Mouse (Mus musculus): ENCODE results near the gene Syt17. TPM values are rescaled to one million over a fixed set of nuclear protein-coding genes. Genes with fewer than 3 reads are reported as not detected.
"Not testable (repeated sequence)": the region's sequence is repeated elsewhere in the genome, so short reads cannot be mapped to it uniquely, and the experiment has no call there.

The Syt17 gene
- polyA plus RNA-seq, 1 experiment from 2014 or later, result 3.2 TPM

GRCm38 (mm10) chr7:118364353-118365007 lies 83.5 kb downstream of the Syt17 start:
- Histone ChIP-seq H3K9me3 (replicated peaks) (no peaks in the 10 kb centered on the region), H3K27ac (no peak overlapping the region), H3K4me3 (no peak overlapping the region), H3K4me2 (no peak overlapping the region), H3K27me3 (no peaks in the 10 kb centered on the region), H3K4me1 (peaks cover 8% of the 10 kb centered on the region; the same call in 1 of the 2 replicates), H3K9ac (no peak overlapping the region), H3K36me3 (ENCODE audit: poor library complexity, severe bottlenecking) (no peaks in the 10 kb centered on the region)
- ATAC-seq, result peak; percentile 19; the same call in 1 of the 2 replicates
- 36% methylated on average over 7 of the region's 7 CpGs for WGBS

GRCm38 (mm10) chr7:118363587-118364233 lies 84.3 kb downstream of the Syt17 start:
- H3K4me1 ChIP-seq, result peaks cover 8% of the 10 kb centered on the region; the same call in 1 of the 2 replicates
- H3K9me3 ChIP-seq (replicated peaks), result no peaks in the 10 kb centered on the region
- no peaks in the 10 kb centered on the region for H3K27me3 ChIP-seq
- H3K27ac ChIP-seq, result no peak overlapping the region
- H3K9ac ChIP-seq, result no peak overlapping the region
- no peak overlapping the region for H3K4me3 ChIP-seq
- ATAC-seq, result no peak
- WGBS, result 83% methylated on average over 6 of the region's 6 CpGs
- no peaks in the 10 kb centered on the region for H3K36me3 ChIP-seq (ENCODE audit: poor library complexity, severe bottlenecking)
- H3K4me2 ChIP-seq, result no peak overlapping the region

GRCm38 (mm10) chr7:118362931-118363330 lies 85.1 kb downstream of the Syt17 start:
- no peak overlapping the region for H3K4me3 ChIP-seq
- ATAC-seq, result no peak
- H3K4me1 ChIP-seq, result peaks cover 8% of the 10 kb centered on the region; the same call in 1 of the 2 replicates
- H3K9ac ChIP-seq, result no peak overlapping the region
- no peak overlapping the region for H3K27ac ChIP-seq
- H3K9me3 ChIP-seq (replicated peaks), result no peaks in the 10 kb centered on the region
- H3K36me3 ChIP-seq (ENCODE audit: poor library complexity, severe bottlenecking), result no peaks in the 10 kb centered on the region
- 96% methylated on average over 1 of the region's 1 CpGs for WGBS
- H3K4me2 ChIP-seq, result no peak overlapping the region
- H3K27me3 ChIP-seq, result no peaks in the 10 kb centered on the region

- no peaks in the 10 kb centered on the region for H3K9me3 ChIP-seq (replicated peaks)
- 72% methylated on average over 3 of the region's 3 CpGs for WGBS
- H3K4me3 ChIP-seq, result no peak overlapping the region
- H3K27ac ChIP-seq, result no peak overlapping the region
- no peak overlapping the region for H3K4me2 ChIP-seq
- no peak for ATAC-seq
- H3K27me3 ChIP-seq, result no peaks in the 10 kb centered on the region
- peaks cover 8% of the 10 kb centered on the region; the same call in 1 of the 2 replicates for H3K4me1 ChIP-seq
- H3K9ac ChIP-seq, result no peak overlapping the region
- H3K36me3 ChIP-seq (ENCODE audit: poor library complexity, severe bottlenecking), result no peaks in the 10 kb centered on the region
These were observed 85.8 kb downstream of the Syt17 start for GRCm38 (mm10) chr7:118362258-118362657.

GRCm38 (mm10) chr7:118358977-118359376 lies 89.0 kb downstream of the Syt17 start:
- ATAC-seq, result no peak
- 53% methylated on average over 3 of the region's 3 CpGs for WGBS
- Histone ChIP-seq H3K27me3 (no peaks in the 10 kb centered on the region), H3K4me2 (no peak overlapping the region), H3K9me3 (replicated peaks) (no peaks in the 10 kb centered on the region), H3K27ac (no peak overlapping the region), H3K4me3 (no peak overlapping the region), H3K9ac (no peak overlapping the region), H3K4me1 (no peaks in the 10 kb centered on the region), H3K36me3 (ENCODE audit: poor library complexity, severe bottlenecking) (no peaks in the 10 kb centered on the region)

GRCm38 (mm10) chr7:118356410-118357005 lies 91.5 kb downstream of the Syt17 start:
- not testable (repeated sequence) for H3K27me3 ChIP-seq; H3K27ac ChIP-seq; H3K4me3 ChIP-seq; H3K9ac ChIP-seq; H3K4me2 ChIP-seq; H3K36me3 ChIP-seq (ENCODE audit: poor library complexity, severe bottlenecking); H3K4me1 ChIP-seq; ATAC-seq; H3K9me3 ChIP-seq (replicated peaks)
- WGBS, result 81% methylated on average over 8 of the region's 8 CpGs

- peaks cover 3% of the 10 kb centered on the region; the same call in 1 of the 2 replicates for H3K9me3 ChIP-seq (replicated peaks)
- no peak overlapping the region for H3K4me3 ChIP-seq
- no peak overlapping the region for H3K4me2 ChIP-seq
- H3K4me1 ChIP-seq, result no peaks in the 10 kb centered on the region
- no peak for ATAC-seq
- H3K27me3 ChIP-seq, result no peaks in the 10 kb centered on the region
- H3K36me3 ChIP-seq (ENCODE audit: poor library complexity, severe bottlenecking), result no peaks in the 10 kb centered on the region
- no peak overlapping the region for H3K9ac ChIP-seq
- 82% methylated on average over 2 of the region's 2 CpGs for WGBS
- no peak overlapping the region for H3K27ac ChIP-seq
These were observed 97.2 kb downstream of the Syt17 start for GRCm38 (mm10) chr7:118350840-118351239.

- H3K9me3 ChIP-seq (replicated peaks), result peaks cover 3% of the 10 kb centered on the region; the same call in 1 of the 2 replicates
- H3K9ac ChIP-seq, result no peak overlapping the region
- WGBS, result 81% methylated on average over 2 of the region's 2 CpGs
- no peak overlapping the region for H3K27ac ChIP-seq
- no peaks in the 10 kb centered on the region for H3K27me3 ChIP-seq
- no peaks in the 10 kb centered on the region for H3K36me3 ChIP-seq (ENCODE audit: poor library complexity, severe bottlenecking)
- H3K4me3 ChIP-seq, result no peak overlapping the region
- H3K4me2 ChIP-seq, result no peak overlapping the region
- no peak for ATAC-seq
- no peaks in the 10 kb centered on the region for H3K4me1 ChIP-seq
These were observed 101.1 kb downstream of the Syt17 start for GRCm38 (mm10) chr7:118346943-118347342.

- Histone ChIP-seq H3K9ac (no peak overlapping the region), H3K4me2 (no peak overlapping the region), H3K4me3 (no peak overlapping the region), H3K27me3 (no peaks in the 10 kb centered on the region), H3K4me1 (no peaks in the 10 kb centered on the region), H3K9me3 (replicated peaks) (peaks cover 3% of the 10 kb centered on the region; the same call in 1 of the 2 replicates), H3K36me3 (ENCODE audit: poor library complexity, severe bottlenecking) (no peaks in the 10 kb centered on the region), H3K27ac (no peak overlapping the region)
- WGBS, result 55% methylated on average over 2 of the region's 2 CpGs
- ATAC-seq, result no peak
These were observed 101.6 kb downstream of the Syt17 start for GRCm38 (mm10) chr7:118346432-118346831.

GRCm38 (mm10) chr7:118345396-118345795 lies 102.6 kb downstream of the Syt17 start:
- no peak overlapping the region for H3K9ac ChIP-seq
- no peaks in the 10 kb centered on the region for H3K27me3 ChIP-seq
- H3K27ac ChIP-seq, result no peak overlapping the region
- H3K9me3 ChIP-seq (replicated peaks), result peaks cover 3% of the 10 kb centered on the region; the same call in 1 of the 2 replicates
- H3K36me3 ChIP-seq (ENCODE audit: poor library complexity, severe bottlenecking), result no peaks in the 10 kb centered on the region
- no peak overlapping the region for H3K4me3 ChIP-seq
- no peak overlapping the region for H3K4me2 ChIP-seq
- no peak for ATAC-seq
- WGBS, result 86% methylated on average over 3 of the region's 3 CpGs
- H3K4me1 ChIP-seq, result no peaks in the 10 kb centered on the region

- H3K4me1 ChIP-seq, result no peaks in the 10 kb centered on the region
- H3K9me3 ChIP-seq (replicated peaks), result peaks cover 3% of the 10 kb centered on the region; the same call in 1 of the 2 replicates
- WGBS, result 89% methylated on average over 9 of the region's 9 CpGs
- H3K27ac ChIP-seq, result no peak overlapping the region
- H3K9ac ChIP-seq, result no peak overlapping the region
- H3K27me3 ChIP-seq, result no peaks in the 10 kb centered on the region
- H3K4me3 ChIP-seq, result no peak overlapping the region
- H3K36me3 ChIP-seq (ENCODE audit: poor library complexity, severe bottlenecking), result no peaks in the 10 kb centered on the region
- H3K4me2 ChIP-seq, result no peak overlapping the region
- ATAC-seq, result no peak
These were observed 103.3 kb downstream of the Syt17 start for GRCm38 (mm10) chr7:118344701-118345100.
